Mouse (Mus musculus) kidney, adult 2 months (tissue): ENCODE data around the gene Kctd13. TPM values are rescaled to one million over a fixed set of nuclear protein-coding genes. Genes with fewer than 3 reads are reported as not detected.
A peak's percentile ranks its signal among the peaks of the same experiment; 100 is the strongest.

Experiments
- DNase-seq: peaks from one replicate; pipeline ENCODE4 v3.0.0; 2021
- H3K27ac ChIP-seq: fragments of 200-500 bp; 2 replicates; pipeline ENCODE4 v1.5.1; 2012; ENCODE audit warnings: low read depth, low read length, control low read depth, inconsistent platforms; ENCODE audit not compliant: insufficient read depth
- H3K27me3 ChIP-seq: fragments of 200-500 bp; replicated peaks from 2 replicates; pipeline ENCODE4 v1.6.1; 2012; ENCODE audit warnings: mild to moderate bottlenecking, moderate library complexity, low read length, inconsistent platforms; ENCODE audit not compliant: control insufficient read depth, insufficient read depth
- H3K36me3 ChIP-seq: fragments of 200-500 bp; 2 replicates; pipeline ENCODE4 v1.6.1; 2012; ENCODE audit warnings: mild to moderate bottlenecking, moderate library complexity, low read length, inconsistent platforms; ENCODE audit not compliant: control insufficient read depth, insufficient read depth
- H3K4me1 ChIP-seq: fragments of 200-500 bp; 2 replicates; pipeline ENCODE4 v1.6.1; 2011; ENCODE audit warnings: low read length; ENCODE audit not compliant: control insufficient read depth, insufficient read depth
- H3K4me3 ChIP-seq: fragments of 200-500 bp; 2 replicates; pipeline ENCODE4 v1.5.1; 2011; ENCODE audit warnings: mild to moderate bottlenecking, low read depth, low read length, control low read depth; ENCODE audit not compliant: insufficient read depth
- CTCF ChIP-seq: fragments of 200-500 bp; conservative IDR thresholded peaks from 2 replicates; pipeline ENCODE4 v1.5.1; 2011; ENCODE audit warnings: low read depth, mild to moderate bottlenecking, control low read depth, low read length, moderate library complexity, mixed read lengths; ENCODE audit not compliant: insufficient read depth, insufficient read length
- POLR2A ChIP-seq: fragments of 200-500 bp; IDR thresholded peaks from one replicate; pipeline ENCODE4 v1.6.1; 2011; ENCODE audit warnings: low read depth, low read length, control low read depth
- WGBS: fragments of 180-500 bp; shearing (Covaris S2); methylation state at CpG from one replicate; pipeline ENCODE4 v1.1.7; 2018; 5-methylcytosine and 5-hydroxymethylcytosine counted together
- polyA plus RNA-seq: library from polyadenylated mRNA; depleted of rRNA; stranded (reverse); fragments of >200 nt; gene quantifications from 2 replicates; pipeline ENCODE4 v1.2.3, GENCODE M21; 2012; rRNA removed

The Kctd13 gene
- polyA plus RNA-seq = 21.4 and 21.9 TPM in 2 replicates

- peak; percentile 96 for DNase-seq
- Histone ChIP-seq H3K4me3 (peak within 1 kb of the TSS; percentile 91), H3K27me3 (no peaks in the 10 kb centered on the region), H3K27ac (peak within 1 kb of the TSS; percentile 77; the same call in 1 of the 2 replicates), H3K4me1 (peaks cover 3% of the 10 kb centered on the region; the same call in 1 of the 2 replicates), H3K36me3 (no peaks in the 10 kb centered on the region)
- 2% methylated on average over 56 of the region's 56 CpGs for WGBS
- no peak for TF ChIP-seq CTCF
- no peak for TF ChIP-seq POLR2A
These were observed at the start of gene Kctd13 for GRCm38 (mm10) chr7:126928384-126929037. Kctd13 (plus strand) TSS chr7:126928879.

DNA sequence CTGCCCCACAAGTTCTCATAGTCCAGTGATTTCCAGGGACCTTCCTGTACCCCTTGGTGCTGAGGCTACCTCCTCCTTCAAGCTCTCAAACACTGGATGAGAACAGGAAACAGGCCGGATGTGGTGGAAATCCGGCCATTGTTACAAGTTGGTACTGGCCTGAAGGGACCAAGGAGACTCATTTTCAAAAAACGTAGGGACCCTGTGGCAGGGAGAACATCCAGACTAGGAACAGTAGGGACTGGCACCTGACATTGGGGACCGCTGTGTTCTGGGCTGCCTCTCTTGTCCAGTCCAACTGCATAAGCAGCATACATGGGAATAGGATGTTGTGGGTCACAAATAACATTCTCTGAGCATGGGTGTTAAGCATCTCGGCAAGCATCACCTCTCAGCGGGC lies 47.6 kb upstream of the Kctd13 start:
- DNase-seq = peak; percentile 81
- H3K27ac ChIP-seq = peak overlapping the region; percentile 89

GRCm38 (mm10) chr7:126883731-126884181 lies 44.9 kb upstream of the Kctd13 start:
- no peak for DNase-seq

More for the DNA sequence above, 47.6 kb upstream of the Kctd13 start:
- peak overlapping the region; percentile 16; the same call in 1 of the 2 replicates for H3K4me3 ChIP-seq
- WGBS = 51% methylated on average over 6 of the region's 6 CpGs
- H3K4me1 ChIP-seq = peaks cover 7% of the 10 kb centered on the region; the same call in 1 of the 2 replicates
- no peaks in the 10 kb centered on the region for H3K27me3 ChIP-seq
- TF ChIP-seq CTCF = no peak
- TF ChIP-seq POLR2A = no peak
- H3K36me3 ChIP-seq = peaks cover 11% of the 10 kb centered on the region

DNA sequence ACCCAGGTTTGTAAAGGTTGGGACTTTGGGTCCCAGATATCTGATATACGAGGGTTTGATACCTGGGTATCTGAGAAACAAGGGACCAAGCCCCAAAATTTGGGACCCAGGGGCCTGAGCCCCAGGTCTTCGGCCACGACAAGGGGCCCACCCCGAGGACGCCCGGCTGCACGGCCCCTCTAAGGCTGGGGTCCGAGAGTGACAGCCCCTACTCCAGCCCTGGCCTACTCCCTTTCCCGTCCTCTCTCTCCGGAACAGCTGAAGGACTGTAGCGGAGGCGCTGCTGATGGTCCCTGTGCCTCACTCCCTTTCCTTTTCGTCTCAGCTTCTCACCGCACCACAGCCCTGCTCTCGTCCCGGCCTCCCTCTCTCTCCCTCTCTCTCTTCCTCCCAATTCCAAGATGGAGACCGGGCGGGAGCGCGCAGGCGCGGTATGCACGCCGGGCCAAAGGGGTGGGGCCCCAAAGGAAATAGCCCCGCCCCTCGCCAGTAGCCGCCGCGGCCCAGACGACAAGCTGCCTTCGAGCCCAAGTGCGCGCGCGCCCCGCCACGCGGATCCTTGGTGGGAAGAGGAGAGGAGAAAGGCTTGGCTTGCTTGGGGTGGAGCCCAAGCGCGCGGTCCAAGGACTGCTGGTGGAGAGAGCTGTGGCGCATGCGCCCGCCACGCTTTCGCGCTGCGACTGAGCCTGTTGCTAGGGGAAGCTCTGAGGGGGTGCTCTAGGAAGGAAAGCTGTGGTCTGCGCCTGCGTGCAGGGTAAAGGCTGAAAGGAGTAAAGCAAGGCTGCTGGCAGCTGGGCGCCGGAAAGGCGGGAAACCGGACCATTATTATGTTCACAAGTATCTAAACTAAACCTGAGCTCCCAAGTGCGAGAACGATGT lies 44.2 kb upstream of the Kctd13 start, which contains the start of gene Taok2:
Gene Taok2, minus strand, starts transcription at position 418 of the 879 bp plus-strand sequence.
- Histone ChIP-seq H3K4me3 (peak within 1 kb of the TSS; percentile 97), H3K4me1 (peaks cover 7% of the 10 kb centered on the region; the same call in 1 of the 2 replicates), H3K36me3 (peaks cover 4% of the 10 kb centered on the region; the same call in 1 of the 2 replicates), H3K27ac (peak within 1 kb of the TSS; percentile 95), H3K27me3 (no peaks in the 10 kb centered on the region)
- peak; percentile 99 for DNase-seq
- peak; percentile 86 for TF ChIP-seq POLR2A
- TF ChIP-seq CTCF = no peak
- under 1% methylated on average over 56 of the region's 56 CpGs for WGBS

More at GRCm38 (mm10) chr7:126883731-126884181, 44.9 kb upstream of the Kctd13 start:
- Histone ChIP-seq H3K4me1 (peaks cover 7% of the 10 kb centered on the region; the same call in 1 of the 2 replicates), H3K27ac (peak overlapping the region; percentile 95), H3K4me3 (peak overlapping the region; percentile 97), H3K27me3 (no peaks in the 10 kb centered on the region), H3K36me3 (peaks cover 7% of the 10 kb centered on the region)
- no peak for TF ChIP-seq CTCF
- no peak for TF ChIP-seq POLR2A
- under 1% methylated on average over 15 of the region's 15 CpGs for WGBS

- H3K27me3 ChIP-seq = no peaks in the 10 kb centered on the region
- TF ChIP-seq POLR2A (no peak), CTCF (no peak)
- H3K4me1 ChIP-seq = peaks cover 3% of the 10 kb centered on the region; the same call in 1 of the 2 replicates
- no peak for DNase-seq
- no peaks in the 10 kb centered on the region; the same call in 1 of the 2 replicates for H3K36me3 ChIP-seq
- 87% methylated on average over 5 of the region's 5 CpGs for WGBS
- no peak overlapping the region for H3K4me3 ChIP-seq
- H3K27ac ChIP-seq = no peak overlapping the region
These were observed 41.4 kb upstream of the Kctd13 start for GRCm38 (mm10) chr7:126887281-126887680.

GRCm38 (mm10) chr7:126888852-126889251 lies 39.8 kb upstream of the Kctd13 start:
- 42% methylated on average over 7 of the region's 7 CpGs for WGBS
- Histone ChIP-seq H3K4me1 (no peaks in the 10 kb centered on the region), H3K36me3 (no peaks in the 10 kb centered on the region; the same call in 1 of the 2 replicates), H3K4me3 (no peak overlapping the region), H3K27me3 (no peaks in the 10 kb centered on the region), H3K27ac (no peak overlapping the region)
- peak; percentile 58 for DNase-seq
- TF ChIP-seq CTCF = peak; percentile 60
- no peak for TF ChIP-seq POLR2A

GRCm38 (mm10) chr7:126896912-126897311 lies 31.8 kb upstream of the Kctd13 start:
- Histone ChIP-seq H3K4me1 (peaks cover 8% of the 10 kb centered on the region; the same call in 1 of the 2 replicates), H3K4me3 (no peak overlapping the region), H3K27ac (peak overlapping the region; percentile 46), H3K27me3 (no peaks in the 10 kb centered on the region), H3K36me3 (no peaks in the 10 kb centered on the region)
- DNase-seq = no peak
- 78% methylated on average over 5 of the region's 5 CpGs for WGBS
- no peak for TF ChIP-seq CTCF
- TF ChIP-seq POLR2A = no peak
